Mouse (Mus musculus): ENCODE measurements around the gene Tenm2. TPM values are rescaled to one million over a fixed set of nuclear protein-coding genes. Genes with fewer than 3 reads are reported as not detected.

The Tenm2 gene
- under 1 TPM; 0.08 to 0.14 TPM for total RNA-seq (2021)
- polyA plus RNA-seq (2012; rRNA removed) = 0.12 and 0.18 TPM in 2 replicates
- long read RNA-seq = 0 reads

DNA sequence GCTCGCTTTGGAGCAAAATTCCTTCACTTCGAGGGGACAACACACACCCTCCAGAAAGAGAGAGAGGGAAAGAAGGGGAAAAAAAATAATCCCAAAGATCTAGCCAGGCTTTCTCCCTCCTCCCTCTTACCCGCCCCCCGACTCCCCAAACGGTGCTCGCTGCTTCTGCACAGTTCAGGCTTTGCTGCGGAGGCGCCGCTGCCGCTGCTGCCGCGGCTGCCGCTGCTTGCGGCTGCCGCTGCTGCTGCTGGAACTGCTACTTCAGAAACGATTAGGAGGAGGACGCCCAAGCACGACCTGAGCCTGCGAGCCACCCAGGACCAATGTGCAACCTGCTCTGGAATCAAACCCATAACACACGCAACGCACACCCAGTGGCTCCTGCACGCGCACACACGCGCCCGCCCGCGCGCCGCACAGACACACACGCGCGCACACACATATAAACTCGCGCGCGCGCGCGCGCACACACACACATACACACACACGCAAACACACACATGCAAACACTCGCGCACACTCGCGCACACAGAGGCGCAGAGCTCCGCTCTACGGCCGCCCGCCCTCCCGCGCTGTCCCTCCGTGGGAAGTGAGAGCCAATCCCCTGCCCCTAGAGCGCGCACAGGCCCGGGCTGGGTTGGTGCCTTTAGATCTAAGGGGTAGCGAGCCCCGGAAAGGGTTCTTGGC, at the start of gene Tenm2:
Tenm2 (minus strand) TSS at position 51 of the 687 bp plus-strand sequence.
- intact Hi-C loops (cut with DNase I) = no loop called here
- DNase-seq = peak; percentile 2 to 17
- 1% methylated on average over 59 of the region's 59 CpGs for WGBS
- Histone ChIP-seq H3K27me3 (ENCODE audit: control insufficient read depth, insufficient read depth, low read length) (0 out of 2 replicates have a peak, but pooled peaks cover 2% of the 10 kb centered on the region), H3K79me2 (replicated peaks; ENCODE audit: control insufficient read depth, insufficient read depth, low read length) (no peaks in the 10 kb centered on the region), H3K36me3 (ENCODE audit: control insufficient read depth, insufficient read depth, low read length) (no peaks in the 10 kb centered on the region), H3K9ac (ENCODE audit: low read depth, low read length) (no peak within 1 kb of the TSS), H3K27ac (no peak within 1 kb of the TSS), H3K4me3 (peak within 1 kb of the TSS; percentile 30), H3K4me1 (ENCODE audit: control insufficient read depth, insufficient read depth, low read length) (no peaks in the 10 kb centered on the region)
- TF ChIP-seq POLR2A (IDR thresholded peaks at IDR 0.05; ENCODE audit: insufficient read depth, low read depth, low read length) (no peak), EP300 (IDR thresholded peaks at IDR 0.05; ENCODE audit: insufficient read depth, low read depth, low read length) (no peak), CTCF (IDR thresholded peaks at IDR 0.05) (no peak)

DNA sequence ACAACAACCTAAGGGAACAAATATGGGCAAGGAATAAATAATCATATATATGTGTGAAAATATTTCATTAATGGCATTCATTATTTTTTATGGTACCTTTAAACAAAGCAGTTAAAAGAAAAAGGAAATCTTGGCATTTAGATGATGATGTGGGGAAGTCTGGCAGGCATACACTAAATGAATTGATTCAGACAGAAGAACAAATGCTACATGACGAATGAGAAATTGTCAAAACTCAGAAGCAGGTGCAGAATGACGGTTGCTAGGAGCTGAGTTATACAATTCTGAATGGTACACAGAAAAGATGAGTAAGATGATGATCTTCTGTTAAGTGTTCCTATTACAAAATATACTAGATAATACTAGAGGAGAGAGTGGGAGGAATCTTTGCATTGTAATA, 49.4 kb upstream of the Tenm2 start:
- TF ChIP-seq EP300 (IDR thresholded peaks at IDR 0.05; ENCODE audit: insufficient read depth, low read depth, low read length) (no peak), POLR2A (IDR thresholded peaks at IDR 0.05; ENCODE audit: insufficient read depth, low read depth, low read length) (no peak), CTCF (IDR thresholded peaks at IDR 0.05) (no peak)
- 77% methylated on average over 2 of the region's 2 CpGs for WGBS
- H3K36me3 ChIP-seq (ENCODE audit: control insufficient read depth, insufficient read depth, low read length) = no peaks in the 10 kb centered on the region

DNA sequence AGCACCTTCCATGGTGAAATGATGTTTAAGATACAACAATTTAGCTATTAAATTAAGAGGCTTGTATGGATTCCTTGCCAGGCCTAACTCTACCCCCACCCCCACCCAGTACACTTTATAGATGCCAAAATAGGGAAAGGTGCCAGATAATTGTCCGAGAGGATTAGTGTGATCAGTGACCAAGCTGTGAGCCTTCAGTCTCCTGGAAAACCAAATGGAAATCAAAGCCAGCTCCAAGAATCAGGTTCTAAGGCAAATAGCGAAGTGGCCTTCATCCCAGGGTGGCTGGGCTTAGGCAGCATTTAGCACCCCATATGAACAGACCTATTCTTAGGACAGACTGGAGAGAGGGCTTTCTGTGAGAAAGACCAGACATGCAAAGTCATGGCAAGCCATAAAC, 13.0 kb upstream of the Tenm2 start:
- no peak overlapping the region for H3K27ac ChIP-seq
- intact Hi-C loops (cut with DNase I) = no loop called here
- no peak for DNase-seq
- no peak overlapping the region for H3K9ac ChIP-seq (ENCODE audit: low read depth, low read length)
- no peak overlapping the region for H3K4me3 ChIP-seq
- WGBS = 51% methylated on average over 2 of the region's 2 CpGs
- no peak for TF ChIP-seq EP300 (IDR thresholded peaks at IDR 0.05; ENCODE audit: insufficient read depth, low read depth, low read length)
- TF ChIP-seq POLR2A (IDR thresholded peaks at IDR 0.05; ENCODE audit: insufficient read depth, low read depth, low read length) = no peak
- TF ChIP-seq CTCF (IDR thresholded peaks at IDR 0.05) = no peak
- H3K4me1 ChIP-seq (ENCODE audit: control insufficient read depth, insufficient read depth, low read length) = no peaks in the 10 kb centered on the region
- H3K36me3 ChIP-seq (ENCODE audit: control insufficient read depth, insufficient read depth, low read length) = no peaks in the 10 kb centered on the region
- H3K27me3 ChIP-seq (ENCODE audit: control insufficient read depth, insufficient read depth, low read length) = no peaks in the 10 kb centered on the region
- no peaks in the 10 kb centered on the region for H3K79me2 ChIP-seq (replicated peaks; ENCODE audit: control insufficient read depth, insufficient read depth, low read length)

More for the DNA sequence above, 49.4 kb upstream of the Tenm2 start:
- H3K4me3 ChIP-seq = no peak overlapping the region
- intact Hi-C loops (cut with DNase I) = no loop called here
- H3K79me2 ChIP-seq (replicated peaks; ENCODE audit: control insufficient read depth, insufficient read depth, low read length) = no peaks in the 10 kb centered on the region
- H3K4me1 ChIP-seq (ENCODE audit: control insufficient read depth, insufficient read depth, low read length) = no peaks in the 10 kb centered on the region
- no peak for DNase-seq
- H3K27ac ChIP-seq = no peak overlapping the region
- H3K9ac ChIP-seq (ENCODE audit: low read depth, low read length) = no peak overlapping the region
- no peaks in the 10 kb centered on the region for H3K27me3 ChIP-seq (ENCODE audit: control insufficient read depth, insufficient read depth, low read length)

DNA sequence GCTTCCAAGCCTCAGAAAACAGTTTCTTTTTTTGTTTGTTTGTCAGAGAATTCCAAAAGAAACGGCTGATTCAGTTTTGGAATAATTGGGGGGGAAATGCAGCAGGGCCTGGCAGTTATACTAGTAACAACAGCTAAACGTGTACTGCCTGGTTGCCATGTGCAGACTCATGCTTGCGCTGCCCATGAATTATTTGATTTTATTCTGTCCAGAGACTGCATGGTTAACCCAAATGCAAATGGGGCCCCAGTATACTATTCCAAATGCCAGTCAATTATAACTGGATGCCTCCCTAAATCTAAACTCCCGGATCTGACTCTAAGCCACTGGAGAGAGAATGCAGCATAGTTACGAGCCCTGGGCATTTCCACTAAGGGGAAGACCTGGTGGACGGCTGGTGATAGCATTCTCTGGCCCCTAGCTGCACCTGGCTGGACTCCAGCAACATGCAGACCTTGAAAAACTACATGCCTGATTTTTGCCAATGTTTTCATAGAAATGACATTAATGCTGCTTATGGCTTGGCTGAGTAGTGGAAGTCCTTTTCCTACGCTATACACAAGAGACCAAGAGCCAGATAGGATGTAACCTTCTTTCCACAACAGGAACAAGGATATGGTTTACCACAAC, 1.4 kb upstream of the Tenm2 start:
- TF ChIP-seq EP300 (IDR thresholded peaks at IDR 0.05; ENCODE audit: insufficient read depth, low read depth, low read length) (no peak), CTCF (IDR thresholded peaks at IDR 0.05) (no peak), POLR2A (IDR thresholded peaks at IDR 0.05; ENCODE audit: insufficient read depth, low read depth, low read length) (no peak)
- H3K27me3 ChIP-seq (ENCODE audit: control insufficient read depth, insufficient read depth, low read length) = 0 out of 2 replicates have a peak, but pooled peaks cover 2% of the 10 kb centered on the region
- intact Hi-C loops (cut with DNase I) = no loop called here
- no peaks in the 10 kb centered on the region for H3K4me1 ChIP-seq (ENCODE audit: control insufficient read depth, insufficient read depth, low read length)
- no peak overlapping the region for H3K4me3 ChIP-seq
- DNase-seq = no peak
- no peak overlapping the region for H3K27ac ChIP-seq
- WGBS = 50% methylated on average over 7 of the region's 7 CpGs
- H3K36me3 ChIP-seq (ENCODE audit: control insufficient read depth, insufficient read depth, low read length) = no peaks in the 10 kb centered on the region
- H3K79me2 ChIP-seq (replicated peaks; ENCODE audit: control insufficient read depth, insufficient read depth, low read length) = no peaks in the 10 kb centered on the region
- H3K9ac ChIP-seq (ENCODE audit: low read depth, low read length) = no peak overlapping the region

DNA sequence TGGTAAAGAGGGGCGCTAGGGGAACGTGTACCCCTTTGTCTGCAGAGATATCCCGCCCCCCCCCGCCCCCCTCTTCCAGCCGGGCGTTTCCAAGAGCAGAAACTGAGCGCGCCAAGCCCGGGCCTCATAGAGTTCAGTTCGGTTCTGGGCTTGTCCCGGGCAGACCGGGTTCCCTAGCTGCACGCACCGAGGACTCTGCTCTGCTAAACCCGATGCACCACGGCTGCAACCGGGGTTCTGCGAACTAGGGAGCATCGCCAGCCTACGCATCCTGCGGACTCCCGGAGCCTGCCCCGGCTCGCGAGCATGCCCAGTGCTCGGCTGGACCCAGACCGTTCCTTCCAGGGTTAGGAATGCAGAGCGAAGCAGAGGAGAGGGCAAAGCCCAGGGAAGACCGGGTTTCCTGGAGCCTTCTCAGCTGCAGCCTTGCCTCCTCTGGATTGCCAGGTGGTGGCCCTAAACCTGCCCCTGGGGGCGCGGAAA, 878 bp upstream of the Tenm2 start:
- TF ChIP-seq CTCF (IDR thresholded peaks at IDR 0.05) = no peak
- no peak for TF ChIP-seq EP300 (IDR thresholded peaks at IDR 0.05; ENCODE audit: insufficient read depth, low read depth, low read length)
- TF ChIP-seq POLR2A (IDR thresholded peaks at IDR 0.05; ENCODE audit: insufficient read depth, low read depth, low read length) = no peak
- H3K4me3 ChIP-seq = peak overlapping the region; percentile 30
- intact Hi-C loops (cut with DNase I) = no loop called here
- WGBS = 2% methylated on average over 31 of the region's 31 CpGs
- no peak overlapping the region for H3K27ac ChIP-seq
- no peaks in the 10 kb centered on the region for H3K79me2 ChIP-seq (replicated peaks; ENCODE audit: control insufficient read depth, insufficient read depth, low read length)
- no peaks in the 10 kb centered on the region for H3K4me1 ChIP-seq (ENCODE audit: control insufficient read depth, insufficient read depth, low read length)
- H3K36me3 ChIP-seq (ENCODE audit: control insufficient read depth, insufficient read depth, low read length) = no peaks in the 10 kb centered on the region
- H3K9ac ChIP-seq (ENCODE audit: low read depth, low read length) = no peak overlapping the region
- DNase-seq = peak; percentile 2 to 15
- 0 out of 2 replicates have a peak, but pooled peaks cover 2% of the 10 kb centered on the region for H3K27me3 ChIP-seq (ENCODE audit: control insufficient read depth, insufficient read depth, low read length)
